Mouse (Mus musculus) ES-Bruce4 (cell line): ENCODE measurements around the gene Depdc1a.

ENCODE experiments used
- CTCF ChIP-seq: IDR thresholded peaks from one replicate; pipeline ENCODE4 v1.8.1; 2011; ENCODE audit warnings: low read depth, low read length
- POLR2A ChIP-seq: IDR thresholded peaks from one replicate; pipeline ENCODE4 v1.8.1; 2011; ENCODE audit warnings: low read length; ENCODE audit not compliant: insufficient read depth

- TF ChIP-seq CTCF = no peak
- TF ChIP-seq POLR2A = no peak
These were observed 13.7 kb downstream of the Depdc1a start for GRCm38 (mm10) chr3:159508899-159509298.
